Mouse (Mus musculus) bone marrow macrophage, adult 2 months (primary cell): ENCODE data around the gene Mdh1.

Source experiments
- CTCF ChIP-seq: IDR thresholded peaks from 2 replicates; pipeline ENCODE4 v1.5.1; 2012; ENCODE audit warnings: low read depth, mild to moderate bottlenecking, low read length, moderate library complexity
- POLR2A ChIP-seq: IDR thresholded peaks from 2 replicates; pipeline ENCODE4 v1.6.1; 2012; ENCODE audit warnings: mild to moderate bottlenecking, low read depth, low read length, borderline replicate concordance

DNA sequence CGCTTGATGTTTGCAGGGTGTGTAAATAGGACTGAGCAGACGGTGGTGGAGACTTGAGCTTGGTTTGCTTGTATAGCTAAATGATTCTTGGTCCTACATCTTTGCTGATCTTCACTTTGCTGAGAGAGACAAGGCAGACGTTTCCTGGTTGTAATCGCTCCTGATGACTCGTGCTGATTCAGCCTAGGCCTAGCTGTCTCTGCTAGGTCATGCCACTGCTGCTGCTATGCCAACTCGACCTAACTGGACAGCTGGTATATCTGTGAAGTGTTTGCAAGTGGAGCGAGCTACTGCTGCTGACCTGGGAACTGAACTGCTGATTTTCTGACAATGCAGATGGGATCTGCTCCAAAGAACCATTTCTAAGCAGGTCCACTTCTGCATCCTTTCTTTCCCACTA lies 9.3 kb upstream of the Mdh1 start:
- no peak for TF ChIP-seq POLR2A
- TF ChIP-seq CTCF: no peak
